Mouse (Mus musculus) ovary, postnatal 10 days (tissue): ENCODE results near the gene Cyp1a2.
A peak's percentile ranks its signal among the peaks of the same experiment; 100 is the strongest.

Experiments
- DNase-seq: peaks from one replicate; pipeline ENCODE4 v3.0.0; 2022; ENCODE audit warnings: low spot score

Cyp1a2 gene

GRCm38 (mm10) chr9:57646551-57647103 lies 36.9 kb downstream of the Cyp1a2 start:
- DNase-seq = no peak

GRCm38 (mm10) chr9:57644944-57645893 lies 38.3 kb downstream of the Cyp1a2 start:
- peak; percentile 94 for DNase-seq

- no peak for DNase-seq
Measured at GRCm38 (mm10) chr9:57644442-57644943, 39.0 kb downstream of the Cyp1a2 start.

- DNase-seq = no peak
Measured at GRCm38 (mm10) chr9:57643856-57644180, 39.7 kb downstream of the Cyp1a2 start.

- DNase-seq = no peak
Measured at GRCm38 (mm10) chr9:57643169-57643855, 40.2 kb downstream of the Cyp1a2 start.

- no peak for DNase-seq
Measured at GRCm38 (mm10) chr9:57641775-57642550, 41.5 kb downstream of the Cyp1a2 start.

GRCm38 (mm10) chr9:57641022-57641421 lies 42.5 kb downstream of the Cyp1a2 start:
- DNase-seq = no peak

- DNase-seq = no peak
Measured at GRCm38 (mm10) chr9:57640384-57640783, 43.1 kb downstream of the Cyp1a2 start.

- DNase-seq = no peak
Measured at GRCm38 (mm10) chr9:57639661-57640328, 43.7 kb downstream of the Cyp1a2 start.

- DNase-seq = no peak
Measured at GRCm38 (mm10) chr9:57638651-57639459, 44.6 kb downstream of the Cyp1a2 start.

- DNase-seq = no peak
Measured at GRCm38 (mm10) chr9:57637741-57638322, 45.7 kb downstream of the Cyp1a2 start.

- no peak for DNase-seq
Measured at GRCm38 (mm10) chr9:57637272-57637671, 46.2 kb downstream of the Cyp1a2 start.

GRCm38 (mm10) chr9:57633481-57634024 lies 50.0 kb downstream of the Cyp1a2 start:
- DNase-seq = no peak

- peak; percentile 77 for DNase-seq
Measured at GRCm38 (mm10) chr9:57629118-57629874, 54.2 kb downstream of the Cyp1a2 start.

GRCm38 (mm10) chr9:57628717-57629116 lies 54.8 kb downstream of the Cyp1a2 start:
- no peak for DNase-seq

GRCm38 (mm10) chr9:57627892-57628291 lies 55.6 kb downstream of the Cyp1a2 start:
- no peak for DNase-seq

- no peak for DNase-seq
Measured at GRCm38 (mm10) chr9:57627191-57627590, 56.3 kb downstream of the Cyp1a2 start.
